Mouse (Mus musculus): ENCODE results near the gene Kcnk1.
A peak's percentile ranks its signal among the peaks of the same experiment; 100 is the strongest.

The Kcnk1 gene

DNA sequence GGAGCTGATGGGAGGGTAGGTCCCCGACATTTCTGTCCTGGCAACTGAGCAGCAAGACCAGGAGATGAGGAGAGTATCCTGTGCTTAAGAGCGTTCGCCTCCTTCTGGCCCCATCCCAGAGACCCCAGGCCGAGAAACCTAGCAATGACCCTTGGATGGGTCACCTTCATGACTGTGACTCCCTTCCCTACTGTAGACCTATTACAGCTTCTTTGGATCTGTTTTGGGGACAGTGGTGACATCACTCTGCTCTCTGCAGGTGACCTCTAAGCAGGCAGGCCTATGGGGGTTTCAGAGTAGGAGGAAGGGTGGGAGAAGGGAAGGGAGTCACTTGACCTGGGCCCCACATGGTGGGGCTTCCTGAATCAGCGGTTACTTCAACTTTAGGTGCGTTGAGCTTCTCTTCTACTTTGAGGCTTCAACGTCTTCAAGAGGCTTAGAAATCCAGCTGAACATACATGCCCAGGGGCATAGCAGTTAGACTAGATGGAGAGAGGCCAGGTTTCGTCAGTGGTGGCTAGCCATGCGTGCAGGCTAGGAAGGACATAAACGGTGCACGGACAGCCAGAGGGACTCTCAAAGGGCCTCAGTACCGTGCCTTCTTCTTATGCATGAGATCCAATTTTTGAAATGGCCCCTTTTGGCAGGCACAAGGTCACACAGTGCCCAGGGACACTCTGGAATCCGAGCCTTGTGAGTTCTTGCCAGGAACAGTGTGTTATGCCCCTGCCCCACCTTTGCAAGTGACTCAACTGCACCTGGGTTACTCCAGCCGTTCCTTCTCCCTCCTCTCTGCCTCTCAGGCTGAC, 1.3 kb downstream of the Kcnk1 start:
- peak; percentile 65 for DNase-seq (ENCODE audit: low spot score)

GRCm38 (mm10) chr8:125996980-125997379, 2.0 kb downstream of the Kcnk1 start:
- DNase-seq (ENCODE audit: low spot score), result peak; percentile 51

GRCm38 (mm10) chr8:125997550-125997949, 2.6 kb downstream of the Kcnk1 start:
- no peak for DNase-seq (ENCODE audit: low spot score)

DNA sequence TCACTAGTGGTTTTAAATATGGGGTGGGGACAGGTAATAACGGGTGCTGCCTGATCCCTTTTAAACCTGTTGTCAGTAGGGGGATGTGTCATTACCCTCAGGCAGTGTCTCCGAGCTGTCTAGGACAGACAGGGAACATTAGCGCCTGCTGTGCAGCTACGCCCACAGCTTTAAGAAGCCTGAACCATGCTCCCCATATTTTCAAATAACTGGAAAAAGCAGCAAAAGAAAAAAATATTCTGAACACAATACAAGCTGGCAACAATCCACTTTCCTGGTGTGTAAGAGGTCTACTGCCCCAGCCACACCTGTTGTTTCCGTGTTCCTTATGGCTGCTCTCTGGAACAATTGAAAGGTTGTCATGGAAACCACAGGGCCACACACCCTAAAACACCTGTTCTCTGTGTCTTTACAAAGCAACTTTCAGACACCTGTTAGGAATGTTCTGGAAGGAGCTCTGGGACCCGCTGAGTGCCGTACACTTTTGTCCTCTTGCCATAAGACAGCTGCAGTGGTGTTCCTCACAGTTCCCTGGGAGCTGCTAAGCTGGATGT, 4.9 kb downstream of the Kcnk1 start:
- DNase-seq (ENCODE audit: low spot score), result no peak

DNA sequence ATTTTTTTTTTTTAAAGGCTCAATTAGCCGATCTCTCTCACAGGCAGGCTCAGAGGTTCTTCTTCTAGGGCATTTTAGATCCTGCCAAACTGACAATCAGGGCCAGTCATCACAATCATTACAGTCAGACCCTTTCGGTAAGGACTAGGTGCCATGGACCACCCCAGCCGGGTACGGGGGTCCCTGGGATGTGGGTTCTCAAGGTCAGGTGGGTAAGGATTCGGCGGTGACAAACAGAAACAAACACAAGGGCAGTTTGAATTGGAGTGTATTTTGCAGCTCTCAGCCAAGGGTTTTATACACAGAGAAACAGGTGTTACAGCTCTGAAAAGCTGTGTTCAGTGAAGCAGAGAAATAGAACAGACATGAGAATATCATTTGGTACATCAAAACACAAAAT, 8.6 kb downstream of the Kcnk1 start:
- DNase-seq (ENCODE audit: low spot score), result no peak

DNA sequence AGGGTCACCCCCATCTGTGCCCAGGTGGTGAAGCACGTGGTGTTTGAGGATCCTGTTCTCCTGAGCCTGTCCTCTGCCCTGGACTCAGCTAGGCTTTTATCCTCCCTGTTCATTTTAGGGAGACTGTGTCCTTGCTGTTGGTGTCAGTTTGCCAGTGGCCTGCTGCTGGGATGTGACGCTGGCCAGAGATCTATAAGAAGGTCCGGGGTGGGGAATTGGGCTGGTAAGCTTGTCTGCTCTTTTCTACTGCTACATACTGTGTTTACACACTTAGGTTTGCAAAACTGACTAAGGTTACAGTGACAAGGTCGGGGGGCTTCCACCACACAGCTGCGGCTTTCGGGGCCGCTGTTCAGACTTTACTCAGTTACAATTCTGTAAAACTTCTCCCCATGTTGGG, 10.0 kb downstream of the Kcnk1 start:
- DNase-seq (ENCODE audit: low spot score), result no peak

- no peak for DNase-seq (ENCODE audit: low spot score)
Observed at GRCm38 (mm10) chr8:126006310-126006990, 11.5 kb downstream of the Kcnk1 start.

DNA sequence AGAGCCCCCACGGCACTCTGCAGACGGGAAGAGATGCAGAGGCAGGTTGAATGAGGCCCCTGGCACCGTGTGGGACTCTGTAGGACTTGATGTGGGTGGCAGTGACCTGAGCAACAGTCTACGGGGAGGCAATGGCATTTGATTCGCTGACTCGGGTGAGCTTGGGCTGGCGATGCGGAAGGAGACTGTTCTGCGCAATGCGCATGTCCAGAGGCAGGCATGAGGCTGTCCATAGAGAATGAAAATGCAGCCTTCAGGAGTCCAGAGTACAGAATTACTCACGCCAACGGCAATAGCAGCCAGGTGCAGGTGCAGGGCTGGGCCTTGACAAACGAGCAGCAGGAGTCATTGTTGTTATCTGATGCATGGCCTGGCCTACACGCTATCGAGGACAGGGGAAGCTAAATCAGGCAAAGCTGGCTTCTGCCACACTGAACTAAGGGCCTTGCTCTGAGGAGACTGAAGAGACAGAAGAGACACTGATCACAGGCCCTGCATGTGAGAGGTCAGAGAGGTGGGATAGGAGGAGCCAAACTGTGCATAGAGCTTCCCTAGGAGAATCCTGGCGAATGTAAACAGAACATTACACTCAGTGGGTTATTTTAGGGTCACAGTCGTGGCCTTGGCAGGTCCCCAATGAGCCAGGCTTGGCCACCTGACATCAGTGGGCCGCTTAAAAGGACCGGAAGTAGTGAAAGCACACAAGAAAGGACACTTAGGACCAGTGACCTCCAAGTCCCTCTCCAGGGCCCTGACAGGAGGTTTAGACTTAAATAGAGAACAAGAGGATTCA, 12.8 kb downstream of the Kcnk1 start:
- no peak for DNase-seq (ENCODE audit: low spot score)

GRCm38 (mm10) chr8:126008945-126009344, 14.0 kb downstream of the Kcnk1 start:
- DNase-seq (ENCODE audit: low spot score), result no peak

GRCm38 (mm10) chr8:126010900-126011299, 15.9 kb downstream of the Kcnk1 start:
- no peak for DNase-seq (ENCODE audit: low spot score)

- DNase-seq (ENCODE audit: low spot score), result no peak
Observed at GRCm38 (mm10) chr8:126012334-126012733, 17.4 kb downstream of the Kcnk1 start.

DNA sequence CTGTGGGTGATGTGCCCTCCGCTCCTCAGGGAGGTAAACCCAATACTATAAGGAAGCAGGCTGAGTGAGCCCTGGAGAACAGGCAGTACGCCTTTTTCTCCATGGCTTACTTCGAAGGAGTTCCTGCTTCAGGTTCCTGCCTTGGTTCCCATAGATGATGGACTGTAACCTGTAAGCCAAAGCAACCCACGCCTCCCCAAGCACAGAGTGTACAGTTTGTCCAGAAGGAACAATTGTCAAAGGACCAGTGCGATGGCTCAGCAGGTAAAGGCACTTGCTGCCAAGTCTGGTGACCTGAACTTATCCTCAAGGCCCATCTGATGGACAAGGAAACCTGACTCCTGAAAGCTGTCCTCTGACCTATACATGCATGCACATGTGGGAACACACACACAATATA, 18.7 kb downstream of the Kcnk1 start:
- DNase-seq (ENCODE audit: low spot score), result no peak

- DNase-seq (ENCODE audit: low spot score), result no peak
Observed at GRCm38 (mm10) chr8:126021932-126022331, 27.0 kb downstream of the Kcnk1 start.

- no peak for DNase-seq (ENCODE audit: low spot score)
Observed at GRCm38 (mm10) chr8:126023706-126024305, 28.8 kb downstream of the Kcnk1 start.

DNA sequence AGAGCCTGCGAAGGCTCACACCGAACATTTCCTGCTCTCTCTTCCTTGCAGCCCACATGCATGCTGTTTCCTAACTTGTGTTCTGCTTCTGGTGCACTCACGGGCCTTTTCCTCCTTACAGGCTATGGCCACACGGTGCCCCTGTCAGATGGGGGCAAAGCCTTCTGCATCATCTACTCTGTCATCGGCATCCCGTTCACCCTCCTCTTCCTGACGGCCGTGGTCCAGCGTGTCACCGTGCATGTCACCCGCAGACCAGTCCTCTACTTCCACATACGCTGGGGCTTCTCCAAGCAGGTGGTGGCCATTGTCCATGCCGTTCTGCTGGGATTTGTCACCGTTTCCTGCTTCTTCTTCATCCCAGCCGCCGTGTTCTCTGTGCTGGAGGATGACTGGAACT, 29.9 kb downstream of the Kcnk1 start:
- no peak for DNase-seq (ENCODE audit: low spot score)

DNA sequence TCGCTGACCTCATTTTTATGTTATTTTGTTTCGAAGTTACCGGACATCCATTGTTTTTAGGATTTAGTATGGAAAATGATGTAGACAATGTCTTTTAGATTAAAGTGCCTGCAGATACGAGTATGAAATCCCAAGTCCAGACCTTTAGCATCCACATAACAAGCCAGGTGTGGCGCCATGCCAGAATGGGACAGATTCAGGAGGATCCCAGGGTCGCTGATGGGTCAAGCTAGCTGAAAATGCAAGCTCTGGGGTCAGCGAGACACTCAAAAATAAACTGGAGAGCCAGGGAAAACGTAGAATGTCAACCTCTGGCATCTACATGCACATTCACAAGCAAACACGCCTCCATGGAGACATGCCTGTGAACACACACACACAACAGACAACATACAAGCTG, 31.2 kb downstream of the Kcnk1 start:
- DNase-seq (ENCODE audit: low spot score), result no peak

GRCm38 (mm10) chr8:126026584-126026983, 31.6 kb downstream of the Kcnk1 start:
- DNase-seq (ENCODE audit: low spot score), result no peak

- no peak for DNase-seq (ENCODE audit: low spot score)
Observed at GRCm38 (mm10) chr8:126027486-126027885, 32.5 kb downstream of the Kcnk1 start.

GRCm38 (mm10) chr8:126028941-126029340, 34.0 kb downstream of the Kcnk1 start:
- DNase-seq (ENCODE audit: low spot score), result no peak

DNA sequence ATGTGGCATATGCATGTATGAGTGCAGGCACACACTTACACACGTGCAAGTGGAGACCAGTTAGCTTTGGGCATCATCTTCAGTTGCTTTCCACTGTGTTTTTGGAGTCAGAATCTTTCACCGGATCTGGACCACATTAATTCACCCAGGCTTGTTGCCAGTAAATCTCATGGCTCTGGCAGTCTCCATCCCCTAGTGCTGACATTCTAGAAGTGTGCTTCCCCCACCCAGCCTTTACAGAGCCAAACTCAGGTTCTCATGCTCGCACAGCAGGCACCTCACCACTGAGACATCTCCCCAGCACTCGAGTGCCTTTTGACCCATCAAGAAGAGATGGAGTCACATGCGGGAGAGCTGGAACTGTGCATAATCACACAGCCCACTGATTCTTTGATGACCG, 37.8 kb downstream of the Kcnk1 start:
- DNase-seq (ENCODE audit: low spot score), result no peak

DNA sequence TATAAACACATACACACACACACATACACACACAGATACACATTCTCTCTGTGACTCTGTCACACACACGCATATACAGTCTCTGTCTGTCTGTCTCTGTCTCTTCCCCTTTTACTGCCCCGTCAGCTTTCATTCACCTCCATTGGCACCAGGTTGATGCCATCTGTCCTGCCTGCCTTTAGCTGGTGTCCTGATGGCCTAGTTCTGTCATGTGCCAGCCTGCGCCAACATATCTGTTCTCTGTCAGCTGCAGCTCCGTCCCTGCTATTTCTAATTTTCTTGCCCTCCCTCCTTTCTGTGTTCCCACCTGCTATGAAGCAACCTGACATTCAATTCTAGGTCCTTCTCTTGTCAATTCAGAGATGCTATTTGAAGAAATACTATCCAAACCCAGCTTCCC, 40.1 kb downstream of the Kcnk1 start:
- DNase-seq (ENCODE audit: low spot score), result no peak

DNA sequence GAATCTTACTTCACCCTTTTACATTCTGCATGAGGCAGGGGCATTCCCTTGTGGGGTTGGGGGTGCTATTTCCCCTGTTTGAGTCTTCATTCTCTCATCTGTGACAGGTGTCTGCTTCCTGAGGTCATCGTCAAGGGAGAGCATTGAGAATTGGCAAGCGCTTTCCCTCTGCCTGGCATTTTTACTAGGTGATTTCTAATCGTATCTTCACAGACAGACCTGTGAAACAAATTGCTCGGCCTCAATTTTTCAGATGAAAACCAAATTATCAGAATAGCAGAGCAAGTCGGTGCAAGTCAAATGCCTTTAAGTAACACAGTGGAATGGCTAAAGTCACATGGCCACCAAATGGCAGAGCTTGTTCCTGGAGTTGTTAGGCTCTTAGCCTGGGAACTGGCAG, 41.4 kb downstream of the Kcnk1 start:
- DNase-seq (ENCODE audit: low spot score), result no peak

Measured in urinary bladder, postnatal 14 days (tissue).